Mouse (Mus musculus) lung, adult 2 months (tissue): Measurements from ENCODE around the gene Eno1.

Source experiments
- CTCF ChIP-seq: fragments of 200-500 bp; IDR thresholded peaks from 2 replicates; pipeline ENCODE4 v1.5.1; 2011; ENCODE audit warnings: mild to moderate bottlenecking, low read length, control low read depth; ENCODE audit not compliant: insufficient read depth
- POLR2A ChIP-seq: fragments of 200-500 bp; IDR thresholded peaks from 2 replicates; pipeline ENCODE4 v1.6.1; 2011; ENCODE audit warnings: low read depth, mild to moderate bottlenecking, control low read depth, low read length, borderline replicate concordance; ENCODE audit errors: extremely low read depth

DNA sequence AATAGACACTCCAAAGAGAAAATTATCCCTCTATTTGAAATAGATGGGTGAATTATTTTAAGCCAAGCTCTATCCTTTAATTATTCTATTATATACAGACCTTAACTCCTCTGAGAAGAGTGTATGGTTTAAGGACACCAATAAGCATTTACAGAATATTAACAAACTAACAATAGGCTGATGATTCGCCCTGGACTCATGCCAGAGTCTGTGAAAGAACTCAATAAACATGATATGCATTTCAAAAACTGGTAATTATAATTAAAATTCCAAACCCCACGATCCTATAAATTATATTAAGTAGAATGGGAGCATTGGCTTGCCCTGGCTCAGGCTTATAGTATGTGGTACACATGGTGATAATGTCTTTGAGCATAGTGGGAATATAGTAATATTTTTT is 43.5 kb downstream of the Eno1 start:
- TF ChIP-seq POLR2A, result no peak
- no peak for TF ChIP-seq CTCF
